Mouse (Mus musculus): ENCODE data around the gene Bend7. TPM values are rescaled to one million over a fixed set of nuclear protein-coding genes. Genes with fewer than 3 reads are reported as not detected.

Bend7 gene
- polyA plus RNA-seq, 1 experiment from 2014 or later = 31.9 TPM

- 90% methylated on average over 6 of the region's 6 CpGs for WGBS
- H3K36me3 ChIP-seq (ENCODE audit: insufficient read depth, low read length) = no peaks in the 10 kb centered on the region
- no peak overlapping the region for H3K27ac ChIP-seq (ENCODE audit: low read length)
- H3K4me3 ChIP-seq (ENCODE audit: low read depth, low read length) = no peak overlapping the region
- H3K9me3 ChIP-seq (ENCODE audit: low read length) = no peaks in the 10 kb centered on the region
- no peak for ATAC-seq
- no peak overlapping the region for H3K4me2 ChIP-seq (replicated peaks; ENCODE audit: low read depth, low read length)
- TF ChIP-seq CTCF (IDR thresholded peaks at IDR 0.05) = no peak
- no peak for TF ChIP-seq EP300 (IDR thresholded peaks at IDR 0.05)
- H3K27me3 ChIP-seq (replicated peaks; ENCODE audit: insufficient read depth, low read length) = no peaks in the 10 kb centered on the region
- no peak for DNase-seq (ENCODE audit: low spot score)
- H3K9ac ChIP-seq (replicated peaks; ENCODE audit: low read depth) = no peak overlapping the region
- H3K4me1 ChIP-seq (ENCODE audit: insufficient read depth, low read depth, low read length) = no peaks in the 10 kb centered on the region
Observed at GRCm38 (mm10) chr2:4773911-4774310, 56.3 kb downstream of the Bend7 start.

- Histone ChIP-seq H3K27ac (ENCODE audit: low read length) (no peak overlapping the region), H3K4me3 (ENCODE audit: low read depth, low read length) (no peak overlapping the region), H3K27me3 (replicated peaks; ENCODE audit: insufficient read depth, low read length) (no peaks in the 10 kb centered on the region), H3K9me3 (ENCODE audit: low read length) (no peaks in the 10 kb centered on the region), H3K36me3 (ENCODE audit: insufficient read depth, low read length) (no peaks in the 10 kb centered on the region), H3K4me1 (ENCODE audit: insufficient read depth, low read depth, low read length) (no peaks in the 10 kb centered on the region), H3K9ac (replicated peaks; ENCODE audit: low read depth) (no peak overlapping the region), H3K4me2 (replicated peaks; ENCODE audit: low read depth, low read length) (no peak overlapping the region)
- 59% methylated on average over 8 of the region's 8 CpGs for WGBS
- TF ChIP-seq EP300 (IDR thresholded peaks at IDR 0.05) = 0 out of 2 replicates have a peak, but pooled peaks have one; percentile 11
- no peak for TF ChIP-seq CTCF (IDR thresholded peaks at IDR 0.05)
- ATAC-seq (peak; percentile 43; the same call in 1 of the 2 replicates), DNase-seq (ENCODE audit: low spot score) (peak; percentile 59)
Observed at GRCm38 (mm10) chr2:4777291-4777690, 59.7 kb downstream of the Bend7 start.

- H3K9me3 ChIP-seq (ENCODE audit: low read length) = no peaks in the 10 kb centered on the region
- H3K9ac ChIP-seq (replicated peaks; ENCODE audit: low read depth) = no peak overlapping the region
- no peaks in the 10 kb centered on the region for H3K36me3 ChIP-seq (ENCODE audit: insufficient read depth, low read length)
- no peak overlapping the region for H3K27ac ChIP-seq (ENCODE audit: low read length)
- no peak overlapping the region for H3K4me3 ChIP-seq (ENCODE audit: low read depth, low read length)
- no peak overlapping the region for H3K4me2 ChIP-seq (replicated peaks; ENCODE audit: low read depth, low read length)
- no peaks in the 10 kb centered on the region for H3K27me3 ChIP-seq (replicated peaks; ENCODE audit: insufficient read depth, low read length)
- TF ChIP-seq EP300 (IDR thresholded peaks at IDR 0.05) = no peak
- TF ChIP-seq CTCF (IDR thresholded peaks at IDR 0.05) = no peak
- 88% methylated on average over 3 of the region's 3 CpGs for WGBS
- no peak for DNase-seq (ENCODE audit: low spot score)
- ATAC-seq = no peak
- no peaks in the 10 kb centered on the region for H3K4me1 ChIP-seq (ENCODE audit: insufficient read depth, low read depth, low read length)
Observed at GRCm38 (mm10) chr2:4781641-4782040, 64.0 kb downstream of the Bend7 start.

- no peaks in the 10 kb centered on the region for H3K36me3 ChIP-seq (ENCODE audit: insufficient read depth, low read length)
- 72% methylated on average over 4 of the region's 4 CpGs for WGBS
- H3K27ac ChIP-seq (ENCODE audit: low read length) = no peak overlapping the region
- H3K4me2 ChIP-seq (replicated peaks; ENCODE audit: low read depth, low read length) = no peak overlapping the region
- H3K9ac ChIP-seq (replicated peaks; ENCODE audit: low read depth) = no peak overlapping the region
- no peak overlapping the region for H3K4me3 ChIP-seq (ENCODE audit: low read depth, low read length)
- no peaks in the 10 kb centered on the region for H3K27me3 ChIP-seq (replicated peaks; ENCODE audit: insufficient read depth, low read length)
- no peaks in the 10 kb centered on the region for H3K4me1 ChIP-seq (ENCODE audit: insufficient read depth, low read depth, low read length)
- DNase-seq (ENCODE audit: low spot score) (no peak), ATAC-seq (no peak)
- H3K9me3 ChIP-seq (ENCODE audit: low read length) = no peaks in the 10 kb centered on the region
- TF ChIP-seq EP300 (IDR thresholded peaks at IDR 0.05) (no peak), CTCF (IDR thresholded peaks at IDR 0.05) (no peak)
Observed at GRCm38 (mm10) chr2:4782401-4782800, 64.8 kb downstream of the Bend7 start.

- H3K36me3 ChIP-seq (ENCODE audit: insufficient read depth, low read length) = no peaks in the 10 kb centered on the region
- ATAC-seq (no peak), DNase-seq (ENCODE audit: low spot score) (no peak)
- TF ChIP-seq CTCF (IDR thresholded peaks at IDR 0.05) (no peak), EP300 (IDR thresholded peaks at IDR 0.05) (no peak)
- H3K4me2 ChIP-seq (replicated peaks; ENCODE audit: low read depth, low read length) = no peak overlapping the region
- no peak overlapping the region for H3K4me3 ChIP-seq (ENCODE audit: low read depth, low read length)
- H3K9me3 ChIP-seq (ENCODE audit: low read length) = no peaks in the 10 kb centered on the region
- H3K4me1 ChIP-seq (ENCODE audit: insufficient read depth, low read depth, low read length) = no peaks in the 10 kb centered on the region
- no peaks in the 10 kb centered on the region for H3K27me3 ChIP-seq (replicated peaks; ENCODE audit: insufficient read depth, low read length)
- H3K27ac ChIP-seq (ENCODE audit: low read length) = no peak overlapping the region
- H3K9ac ChIP-seq (replicated peaks; ENCODE audit: low read depth) = no peak overlapping the region
- 78% methylated on average over 11 of the region's 11 CpGs for WGBS
Observed at GRCm38 (mm10) chr2:4782809-4783641, 65.4 kb downstream of the Bend7 start.

- Histone ChIP-seq H3K4me1 (ENCODE audit: insufficient read depth, low read depth, low read length) (no peaks in the 10 kb centered on the region), H3K36me3 (ENCODE audit: insufficient read depth, low read length) (no peaks in the 10 kb centered on the region), H3K4me2 (replicated peaks; ENCODE audit: low read depth, low read length) (no peak overlapping the region), H3K27ac (ENCODE audit: low read length) (no peak overlapping the region), H3K4me3 (ENCODE audit: low read depth, low read length) (no peak overlapping the region), H3K9me3 (ENCODE audit: low read length) (no peaks in the 10 kb centered on the region), H3K9ac (replicated peaks; ENCODE audit: low read depth) (no peak overlapping the region), H3K27me3 (replicated peaks; ENCODE audit: insufficient read depth, low read length) (no peaks in the 10 kb centered on the region)
- DNase-seq (ENCODE audit: low spot score) (peak; percentile 6), ATAC-seq (no peak)
- 45% methylated on average over 8 of the region's 8 CpGs for WGBS
- TF ChIP-seq EP300 (IDR thresholded peaks at IDR 0.05) = no peak
- no peak for TF ChIP-seq CTCF (IDR thresholded peaks at IDR 0.05)
Observed at GRCm38 (mm10) chr2:4784012-4784411, 66.4 kb downstream of the Bend7 start.
